Mouse (Mus musculus) adrenal gland, adult 18-20 months (tissue): ENCODE measurements around the gene Prkca. TPM values are rescaled to one million over a fixed set of nuclear protein-coding genes. Genes with fewer than 3 reads are reported as not detected.

Source experiments
- DNase-seq, 2 experiments: peaks; one replicate each; pipeline ENCODE4 v3.0.0; 2021 to 2022; ENCODE audit warnings: low spot score in 2 of 2
- total RNA-seq, 2 experiments: library from RNA; stranded (reverse); gene quantifications; 1 replicate in 1 of 2; 2 replicates in 1 of 2; pipeline ENCODE4 v1.2.3; 2021

Prkca gene
- total RNA-seq, 2 experiments from 2014 or later: 7.3 to 12.0 TPM

DNA sequence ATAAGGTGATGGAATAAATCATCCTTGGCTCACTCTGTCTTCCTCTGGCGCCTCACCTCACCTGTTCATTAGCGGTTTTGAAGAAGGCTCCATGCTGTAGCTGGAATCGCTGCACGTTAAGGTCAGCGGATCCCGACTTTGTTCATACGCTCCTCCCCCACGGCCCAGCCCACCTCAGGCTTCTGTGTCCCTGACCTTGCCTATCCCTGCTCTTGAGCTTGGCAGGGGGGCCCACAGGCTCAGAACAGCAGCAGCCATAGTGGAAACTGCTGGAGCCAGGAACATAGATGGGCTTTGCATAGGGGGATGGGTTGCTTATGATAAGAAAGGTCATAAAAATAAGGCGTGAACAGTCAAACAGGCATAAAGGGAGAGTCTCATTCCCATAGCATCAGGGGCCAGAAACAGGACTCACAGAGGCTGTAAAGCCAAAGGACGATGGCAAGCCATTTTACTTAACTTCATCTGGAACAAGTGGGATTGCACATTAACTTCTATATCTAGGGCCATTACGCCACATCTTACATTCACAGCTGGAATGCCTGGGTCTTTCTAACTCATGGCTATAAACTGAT, 102.7 kb downstream of the Prkca start:
- no peak for DNase-seq

GRCm38 (mm10) chr11:108239173-108239572, 104.6 kb downstream of the Prkca start:
- DNase-seq: no peak

- DNase-seq: no peak
Observed at GRCm38 (mm10) chr11:108236754-108237428, 106.8 kb downstream of the Prkca start.

DNA sequence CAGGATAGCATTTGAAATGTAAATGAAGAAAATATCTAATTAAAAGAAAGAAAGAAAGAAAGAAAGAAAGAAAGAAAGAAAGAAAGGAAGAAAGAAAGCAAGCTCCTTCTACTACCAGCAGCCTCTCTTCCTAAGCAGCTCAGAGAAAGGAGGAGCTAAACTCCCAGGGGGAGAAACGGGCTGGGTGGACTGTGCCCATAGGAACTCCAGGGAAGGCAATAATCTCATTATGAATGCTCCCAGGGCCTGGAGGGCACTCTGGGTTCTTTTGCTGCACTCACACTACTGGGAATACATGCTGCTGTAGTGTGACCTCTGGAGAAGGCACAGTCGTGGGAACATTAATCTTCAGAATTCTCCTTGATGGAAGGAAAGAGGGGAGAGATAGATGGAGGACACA, 107.5 kb downstream of the Prkca start:
- DNase-seq: no peak

GRCm38 (mm10) chr11:108235081-108235703, 108.5 kb downstream of the Prkca start:
- no peak for DNase-seq

DNA sequence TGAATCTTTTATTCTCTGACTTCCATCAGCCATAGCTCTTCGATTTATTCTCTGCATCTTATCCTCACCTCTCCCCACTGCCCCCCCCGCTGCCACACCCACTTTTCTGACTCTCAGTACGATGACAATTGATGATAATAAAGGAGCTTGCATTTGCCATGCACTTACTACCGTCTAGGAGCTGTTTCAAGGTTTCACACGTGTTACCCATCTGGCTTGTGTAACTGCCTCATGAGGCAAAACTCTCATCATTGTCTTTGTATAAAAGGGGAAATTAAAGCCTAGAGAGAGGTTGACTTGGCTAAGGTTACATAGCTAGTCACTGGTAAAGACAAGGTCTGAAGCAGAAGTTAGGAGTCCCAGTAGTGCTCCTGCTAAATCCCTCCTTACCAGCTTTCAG, 110.7 kb downstream of the Prkca start:
- no peak for DNase-seq

- no peak for DNase-seq
Observed at GRCm38 (mm10) chr11:108230101-108230500, 113.6 kb downstream of the Prkca start.

DNA sequence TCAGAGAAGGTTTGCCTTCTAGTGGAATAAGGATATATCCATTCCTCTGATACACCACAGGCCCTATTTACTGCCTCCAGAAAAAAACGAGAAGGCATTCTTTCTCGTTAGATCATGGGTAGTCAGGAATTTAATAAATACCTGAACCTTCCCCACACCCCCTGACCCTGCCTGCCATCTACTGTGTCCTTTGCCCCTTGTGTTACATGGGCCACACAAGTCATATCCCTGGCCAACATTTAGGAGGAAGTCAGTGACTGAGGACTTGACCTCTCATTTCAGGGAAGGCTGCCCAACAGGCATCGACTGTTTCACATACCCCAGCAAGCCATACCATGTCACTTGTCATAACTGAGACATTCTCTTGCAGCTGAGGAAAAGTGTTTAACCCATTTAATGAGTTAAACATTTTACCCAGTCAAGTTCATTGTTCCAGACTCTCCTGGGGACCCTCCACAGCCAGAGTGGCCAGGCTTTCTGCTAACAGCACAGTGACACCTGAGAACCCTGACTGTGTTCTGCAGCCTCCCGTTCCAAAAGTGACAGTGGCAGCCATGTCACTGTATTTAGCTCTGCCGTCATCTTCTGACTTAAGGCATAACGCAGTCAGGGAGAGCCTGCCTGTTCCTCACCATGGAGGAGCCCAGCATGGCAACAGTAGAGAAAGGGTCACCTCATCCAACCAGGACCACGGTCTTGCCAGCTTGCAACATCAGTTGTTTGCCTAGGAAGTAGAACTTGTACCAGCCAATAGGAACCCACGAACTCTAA, 114.4 kb downstream of the Prkca start:
- DNase-seq: no peak

GRCm38 (mm10) chr11:108228497-108228896, 115.2 kb downstream of the Prkca start:
- no peak for DNase-seq

DNA sequence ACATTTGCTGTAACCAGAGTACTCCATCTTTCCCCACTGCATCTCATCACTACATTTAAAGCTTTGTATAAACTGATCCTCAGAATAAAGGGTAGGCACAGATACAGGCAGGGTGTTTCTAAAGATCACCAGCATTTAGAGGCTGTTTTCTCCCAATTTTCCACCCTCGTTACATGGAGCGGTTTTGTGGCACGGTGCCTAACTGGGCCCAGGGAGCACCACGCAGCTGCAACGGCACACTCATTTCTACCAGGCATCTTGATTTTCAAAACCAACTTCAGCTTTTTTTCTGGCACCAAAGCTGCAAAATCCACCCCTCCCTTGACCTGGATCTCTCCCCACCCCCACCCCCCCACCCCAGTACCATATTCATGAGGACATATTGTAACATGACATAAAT, 117.5 kb downstream of the Prkca start:
- no peak for DNase-seq

- DNase-seq: no peak
Observed at GRCm38 (mm10) chr11:108224233-108224973, 119.3 kb downstream of the Prkca start.

GRCm38 (mm10) chr11:108223613-108224232, 120.0 kb downstream of the Prkca start:
- DNase-seq: no peak

DNA sequence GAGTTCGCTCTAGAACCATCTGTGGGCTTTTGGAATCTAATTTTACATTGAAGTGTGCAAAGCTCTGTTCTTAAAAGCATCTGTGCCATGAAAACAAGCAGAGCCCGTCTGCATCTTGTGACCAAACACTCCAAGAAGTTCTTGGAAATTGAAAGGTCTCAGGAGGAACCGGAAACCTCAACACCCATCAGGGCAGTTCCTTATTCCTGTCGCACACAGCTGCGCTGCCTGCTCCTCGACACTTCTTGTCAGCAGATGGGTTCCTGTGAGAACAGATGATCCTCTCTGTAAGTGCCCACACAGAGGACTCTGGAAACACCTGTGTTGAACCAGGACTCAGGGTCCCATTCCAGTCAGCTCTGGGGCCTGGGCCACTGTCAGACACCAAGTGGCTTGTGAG, 120.6 kb downstream of the Prkca start:
- DNase-seq: no peak

DNA sequence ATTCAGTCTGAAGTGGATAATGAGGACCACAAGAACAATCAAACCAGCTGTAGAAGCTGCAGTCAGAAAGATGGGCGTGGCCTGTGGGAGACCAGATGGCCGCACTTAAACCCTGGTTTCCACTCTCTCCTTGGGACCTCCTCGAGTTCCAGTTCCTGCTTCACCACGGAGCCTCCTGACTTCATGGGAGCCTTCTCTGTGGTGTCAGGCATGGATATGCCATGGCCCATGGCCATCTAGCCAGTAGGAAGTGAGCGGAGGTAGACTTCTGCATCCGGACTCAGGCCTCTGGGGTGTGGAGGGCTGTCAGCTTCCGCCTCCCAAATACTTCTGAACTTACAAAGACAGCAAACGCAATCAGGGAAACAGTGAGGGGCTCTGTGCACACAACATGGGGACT, 121.1 kb downstream of the Prkca start:
- no peak for DNase-seq

DNA sequence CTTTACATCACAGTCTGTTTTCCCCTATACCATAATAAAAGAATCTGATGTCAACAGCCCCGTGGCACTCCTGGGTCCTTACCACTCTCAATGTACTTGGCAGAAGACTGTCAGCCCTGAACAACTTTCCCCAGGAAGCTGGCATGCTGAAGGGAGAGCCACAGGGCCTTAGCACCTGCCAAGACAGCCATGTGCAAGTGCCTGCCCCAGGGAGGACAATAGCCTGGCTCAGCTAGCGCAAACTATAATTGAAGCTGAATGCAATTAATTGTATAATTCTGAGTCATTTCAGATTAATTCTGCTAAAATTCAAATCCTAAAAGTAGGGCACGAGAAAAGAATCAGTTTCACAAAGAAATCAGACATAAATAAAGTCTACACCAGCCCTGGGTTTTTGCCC, 121.7 kb downstream of the Prkca start:
- no peak for DNase-seq

- DNase-seq: no peak
Observed at GRCm38 (mm10) chr11:108221124-108221835, 122.4 kb downstream of the Prkca start.

- no peak for DNase-seq
Observed at GRCm38 (mm10) chr11:108220605-108221004, 123.1 kb downstream of the Prkca start.

- DNase-seq: no peak
Observed at GRCm38 (mm10) chr11:108217043-108217442, 126.7 kb downstream of the Prkca start.

GRCm38 (mm10) chr11:108216064-108216463, 127.7 kb downstream of the Prkca start:
- no peak for DNase-seq

GRCm38 (mm10) chr11:108215466-108215865, 128.3 kb downstream of the Prkca start:
- DNase-seq: peak in 1 of 2 experiments; percentile 38
